Mouse (Mus musculus): Measurements from ENCODE around the gene Abraxas2. TPM values are rescaled to one million over a fixed set of nuclear protein-coding genes. Genes with fewer than 3 reads are reported as not detected.

Abraxas2 gene
- polyA plus RNA-seq, 1 experiment = 43.4 TPM

GRCm38 (mm10) chr7:132812619-132813415, 46.2 kb upstream of the Abraxas2 start:
- Histone ChIP-seq H3K36me3 (ENCODE audit: control insufficient read depth, insufficient read depth, low read length, poor library complexity, severe bottlenecking) (no peaks in the 10 kb centered on the region), H3K9ac (ENCODE audit: low read depth, poor library complexity, severe bottlenecking) (peak overlapping the region; percentile 52), H3K27ac (ENCODE audit: insufficient read depth, low read length) (no peak overlapping the region), H3K4me1 (ENCODE audit: control insufficient read depth, insufficient read depth, low read length) (peaks cover 5% of the 10 kb centered on the region), H3K4me3 (ENCODE audit: low read depth, low read length) (peak overlapping the region; percentile 89), H3K9me3 (replicated peaks; ENCODE audit: control insufficient read depth, insufficient read depth, low read length, poor library complexity, severe bottlenecking) (no peaks in the 10 kb centered on the region), H3K27me3 (ENCODE audit: control insufficient read depth, insufficient read depth, low read length, poor library complexity, severe bottlenecking) (no peaks in the 10 kb centered on the region; the same call in 1 of the 2 replicates)
- TF ChIP-seq EP300 (IDR thresholded peaks at IDR 0.05; ENCODE audit: insufficient read depth, low read depth, low read length) (no peak), CTCF (IDR thresholded peaks at IDR 0.05; ENCODE audit: low read depth, low read length) (no peak), POLR2A (IDR thresholded peaks at IDR 0.05; ENCODE audit: insufficient read depth, low read length) (no peak)

GRCm38 (mm10) chr7:132813416-132814088, 45.5 kb upstream of the Abraxas2 start, which contains the start of gene Fam53b:
Fam53b (minus strand) TSS chr7:132813886.
- Histone ChIP-seq H3K9me3 (replicated peaks; ENCODE audit: control insufficient read depth, insufficient read depth, low read length, poor library complexity, severe bottlenecking) (no peaks in the 10 kb centered on the region), H3K4me1 (ENCODE audit: control insufficient read depth, insufficient read depth, low read length) (peaks cover 3% of the 10 kb centered on the region), H3K4me3 (ENCODE audit: low read depth, low read length) (peak within 1 kb of the TSS; percentile 89), H3K27ac (ENCODE audit: insufficient read depth, low read length) (no peak within 1 kb of the TSS), H3K9ac (ENCODE audit: low read depth, poor library complexity, severe bottlenecking) (peak within 1 kb of the TSS; percentile 52), H3K36me3 (ENCODE audit: control insufficient read depth, insufficient read depth, low read length, poor library complexity, severe bottlenecking) (no peaks in the 10 kb centered on the region), H3K27me3 (ENCODE audit: control insufficient read depth, insufficient read depth, low read length, poor library complexity, severe bottlenecking) (no peaks in the 10 kb centered on the region; the same call in 1 of the 2 replicates)
- TF ChIP-seq POLR2A (IDR thresholded peaks at IDR 0.05; ENCODE audit: insufficient read depth, low read length) = no peak
- TF ChIP-seq EP300 (IDR thresholded peaks at IDR 0.05; ENCODE audit: insufficient read depth, low read depth, low read length) = no peak
- TF ChIP-seq CTCF (IDR thresholded peaks at IDR 0.05; ENCODE audit: low read depth, low read length) = no peak

- TF ChIP-seq EP300 (IDR thresholded peaks at IDR 0.05; ENCODE audit: insufficient read depth, low read depth, low read length) (no peak), POLR2A (IDR thresholded peaks at IDR 0.05; ENCODE audit: insufficient read depth, low read length) (no peak), CTCF (IDR thresholded peaks at IDR 0.05; ENCODE audit: low read depth, low read length) (no peak)
Measured at GRCm38 (mm10) chr7:132814089-132814450, 45.0 kb upstream of the Abraxas2 start.

GRCm38 (mm10) chr7:132815081-132815480, 43.9 kb upstream of the Abraxas2 start:
- no peaks in the 10 kb centered on the region for H3K36me3 ChIP-seq (ENCODE audit: control insufficient read depth, insufficient read depth, low read length, poor library complexity, severe bottlenecking)
- no peaks in the 10 kb centered on the region; the same call in 1 of the 2 replicates for H3K27me3 ChIP-seq (ENCODE audit: control insufficient read depth, insufficient read depth, low read length, poor library complexity, severe bottlenecking)
- no peak overlapping the region for H3K27ac ChIP-seq (ENCODE audit: insufficient read depth, low read length)
- no peaks in the 10 kb centered on the region for H3K9me3 ChIP-seq (replicated peaks; ENCODE audit: control insufficient read depth, insufficient read depth, low read length, poor library complexity, severe bottlenecking)
- TF ChIP-seq EP300 (IDR thresholded peaks at IDR 0.05; ENCODE audit: insufficient read depth, low read depth, low read length) (no peak), CTCF (IDR thresholded peaks at IDR 0.05; ENCODE audit: low read depth, low read length) (no peak), POLR2A (IDR thresholded peaks at IDR 0.05; ENCODE audit: insufficient read depth, low read length) (no peak)
- H3K9ac ChIP-seq (ENCODE audit: low read depth, poor library complexity, severe bottlenecking) = no peak overlapping the region
- H3K4me1 ChIP-seq (ENCODE audit: control insufficient read depth, insufficient read depth, low read length) = peaks cover 2% of the 10 kb centered on the region
- H3K4me3 ChIP-seq (ENCODE audit: low read depth, low read length) = no peak overlapping the region

More at GRCm38 (mm10) chr7:132814089-132814450, 45.0 kb upstream of the Abraxas2 start:
- Histone ChIP-seq H3K27me3 (ENCODE audit: control insufficient read depth, insufficient read depth, low read length, poor library complexity, severe bottlenecking) (no peaks in the 10 kb centered on the region; the same call in 1 of the 2 replicates), H3K9ac (ENCODE audit: low read depth, poor library complexity, severe bottlenecking) (peak overlapping the region; percentile 52), H3K4me1 (ENCODE audit: control insufficient read depth, insufficient read depth, low read length) (peaks cover 3% of the 10 kb centered on the region), H3K9me3 (replicated peaks; ENCODE audit: control insufficient read depth, insufficient read depth, low read length, poor library complexity, severe bottlenecking) (no peaks in the 10 kb centered on the region), H3K27ac (ENCODE audit: insufficient read depth, low read length) (no peak overlapping the region), H3K4me3 (ENCODE audit: low read depth, low read length) (peak overlapping the region; percentile 89), H3K36me3 (ENCODE audit: control insufficient read depth, insufficient read depth, low read length, poor library complexity, severe bottlenecking) (no peaks in the 10 kb centered on the region)

GRCm38 (mm10) chr7:132816528-132816927, 42.5 kb upstream of the Abraxas2 start:
- Histone ChIP-seq H3K27me3 (ENCODE audit: control insufficient read depth, insufficient read depth, low read length, poor library complexity, severe bottlenecking) (no peaks in the 10 kb centered on the region; the same call in 1 of the 2 replicates), H3K4me3 (ENCODE audit: low read depth, low read length) (no peak overlapping the region)
- no peak for TF ChIP-seq EP300 (IDR thresholded peaks at IDR 0.05; ENCODE audit: insufficient read depth, low read depth, low read length)
- no peak for TF ChIP-seq CTCF (IDR thresholded peaks at IDR 0.05; ENCODE audit: low read depth, low read length)
- TF ChIP-seq POLR2A (IDR thresholded peaks at IDR 0.05; ENCODE audit: insufficient read depth, low read length) = no peak

More at GRCm38 (mm10) chr7:132816528-132816927, 42.5 kb upstream of the Abraxas2 start:
- Histone ChIP-seq H3K36me3 (ENCODE audit: control insufficient read depth, insufficient read depth, low read length, poor library complexity, severe bottlenecking) (no peaks in the 10 kb centered on the region), H3K4me1 (ENCODE audit: control insufficient read depth, insufficient read depth, low read length) (no peaks in the 10 kb centered on the region), H3K27ac (ENCODE audit: insufficient read depth, low read length) (no peak overlapping the region), H3K9me3 (replicated peaks; ENCODE audit: control insufficient read depth, insufficient read depth, low read length, poor library complexity, severe bottlenecking) (no peaks in the 10 kb centered on the region), H3K9ac (ENCODE audit: low read depth, poor library complexity, severe bottlenecking) (no peak overlapping the region)

Data from ES-Bruce4 (cell line).